Mouse (Mus musculus): ENCODE results near the gene Dld.

DNA sequence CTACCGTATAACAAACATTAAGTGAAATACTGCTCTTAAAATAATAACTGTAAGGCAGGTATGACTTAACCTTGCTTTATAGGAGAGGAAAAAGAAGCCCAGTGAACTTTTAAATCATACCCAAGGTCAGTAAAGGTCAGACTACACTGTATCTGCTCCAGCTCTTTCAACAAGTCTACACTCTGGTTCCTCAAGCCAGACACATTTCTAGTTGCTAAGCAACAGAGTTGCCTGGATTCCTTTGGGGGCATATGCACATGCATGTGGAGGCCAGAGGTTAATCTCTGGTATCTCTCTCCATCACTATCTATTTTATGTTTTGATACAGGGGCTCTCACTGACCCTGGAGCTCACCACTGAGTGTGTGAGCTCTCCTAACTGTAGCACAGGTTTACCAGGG is 17.9 kb upstream of the Dld start:
- TF ChIP-seq CTCF (IDR thresholded peaks at IDR 0.05; ENCODE audit: extremely low read depth, insufficient read length, insufficient replicate concordance, low read depth, low read length) (no peak), POLR2A (IDR thresholded peaks at IDR 0.05; ENCODE audit: low read depth, low read length) (no peak)
